Mouse (Mus musculus): ENCODE measurements around the gene Zfp27.

Zfp27 gene

DNA sequence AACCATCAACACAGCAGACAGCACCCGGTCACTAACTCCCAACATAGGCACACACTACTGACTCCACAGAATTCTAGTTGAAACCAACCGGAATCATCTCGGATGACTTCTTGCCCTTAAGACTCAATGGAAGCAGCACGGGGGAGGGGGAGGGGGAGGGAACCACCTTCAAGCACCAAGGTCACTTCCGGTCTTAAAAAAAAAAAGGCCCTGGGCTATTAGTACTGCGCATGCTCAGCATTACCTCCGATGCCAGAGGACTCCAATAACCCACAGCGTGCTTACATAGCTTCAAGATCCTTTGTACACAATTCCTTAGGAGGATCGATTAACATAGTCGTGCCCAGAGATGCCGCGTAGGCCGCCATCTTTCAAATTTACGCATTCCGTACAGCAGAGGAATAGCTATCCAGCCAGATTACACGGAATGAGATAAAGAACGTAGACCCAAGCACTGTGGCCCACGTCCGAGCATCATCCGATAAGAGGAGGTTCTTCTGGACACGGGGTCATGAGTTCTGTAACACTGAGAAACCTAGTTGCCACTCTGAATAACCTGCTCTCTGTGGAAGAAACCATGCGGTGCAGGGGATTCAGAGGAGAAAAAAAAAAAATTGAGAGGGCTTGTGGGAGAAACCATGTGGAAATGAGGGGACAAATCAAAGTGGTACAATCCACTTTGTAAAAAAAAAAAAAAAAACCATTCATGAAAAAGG is at the start of gene Zfp27:
Zfp27 (minus strand) TSS at position 607 of the 716 bp plus-strand sequence.
- peak; percentile 93 for DNase-seq (ENCODE audit: low read depth, low spot score)

DNA sequence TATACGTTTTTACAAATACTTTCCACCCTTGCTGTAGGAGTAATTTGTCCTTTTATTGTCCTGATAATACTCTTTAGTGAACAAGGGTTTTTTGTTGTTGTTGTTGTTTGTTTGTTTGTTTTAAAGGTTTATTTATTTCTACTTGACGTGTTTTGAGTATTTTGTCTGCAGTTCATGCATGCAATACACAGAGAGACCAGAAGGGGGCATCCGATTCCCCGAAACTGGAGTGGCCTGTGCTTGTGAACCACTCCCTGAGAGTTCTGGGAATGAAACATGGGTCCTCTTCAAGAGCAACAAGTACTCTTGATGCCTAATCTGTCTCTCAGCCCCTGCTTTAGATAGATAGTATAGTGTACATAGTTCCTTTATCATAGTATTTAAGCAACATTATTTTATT is 48.4 kb upstream of the Zfp27 start:
- peak; percentile 87 for DNase-seq (ENCODE audit: low read depth, low spot score)

DNA sequence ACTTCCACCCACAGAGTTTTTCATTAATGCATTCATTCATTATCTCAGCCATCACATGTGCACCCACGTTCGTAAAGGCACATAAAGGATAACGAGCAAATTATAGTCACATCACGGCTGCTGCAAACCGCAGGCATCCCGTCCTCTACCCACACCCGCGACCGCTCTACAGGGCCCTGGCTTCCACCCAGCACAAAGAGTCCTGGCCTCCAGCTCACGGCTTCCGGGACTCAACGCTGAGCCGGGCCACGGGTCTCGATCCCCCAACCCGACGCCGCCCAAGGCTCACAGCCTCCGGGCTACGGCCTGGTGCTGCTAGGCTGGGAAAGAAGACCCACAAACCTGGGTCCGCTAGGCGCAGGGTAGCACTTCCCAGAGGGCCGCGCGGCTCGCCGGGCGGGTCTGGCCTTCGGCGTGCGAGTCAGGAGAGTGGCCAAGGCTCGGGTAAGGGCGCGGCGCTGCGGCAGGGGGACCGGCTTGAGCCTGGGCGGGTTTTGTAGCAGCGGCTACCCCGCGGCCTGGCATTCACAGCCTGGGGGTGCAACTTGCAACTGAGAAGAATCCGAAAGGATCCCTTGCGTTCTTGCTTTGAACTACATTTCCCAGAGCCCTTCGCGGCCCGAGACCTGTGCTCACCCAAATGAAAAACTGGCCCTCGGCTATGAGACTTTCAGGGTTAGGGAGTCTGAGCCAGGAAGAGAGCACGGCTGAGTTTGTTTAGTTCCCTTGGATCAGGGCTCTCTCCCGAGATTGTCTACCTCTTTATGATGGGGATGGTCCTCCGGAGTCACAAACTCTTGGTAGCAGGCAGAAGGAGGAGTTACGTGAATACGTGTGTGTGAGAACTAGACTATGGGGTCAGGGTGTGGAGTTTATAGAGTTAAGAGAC is 47.4 kb upstream of the Zfp27 start, which contains the start of gene Zfp74:
Zfp74 (minus strand) TSS at position 577 of the 889 bp plus-strand sequence.
- peak; percentile 95 for DNase-seq (ENCODE audit: low read depth, low spot score)

DNA sequence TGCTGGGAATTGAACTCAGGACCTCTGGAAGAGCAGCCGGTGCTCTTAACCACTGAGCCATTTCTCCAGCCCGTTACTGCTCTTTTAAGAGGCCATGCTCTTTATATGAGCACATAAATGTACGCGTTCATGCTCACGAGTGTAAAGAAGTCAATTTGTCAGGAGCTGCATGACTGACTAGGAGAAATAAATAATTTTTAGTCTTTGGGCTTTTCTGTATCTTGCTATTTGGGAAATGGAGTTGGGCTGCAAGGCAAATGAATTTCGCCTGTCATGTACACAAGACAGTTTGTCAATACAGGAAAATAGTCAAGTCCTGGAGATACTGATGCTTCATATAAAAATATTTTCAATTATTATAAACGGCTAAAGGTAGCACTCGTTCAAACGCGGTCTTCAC is 46.7 kb upstream of the Zfp27 start:
- DNase-seq (ENCODE audit: low read depth, low spot score) = no peak

DNA sequence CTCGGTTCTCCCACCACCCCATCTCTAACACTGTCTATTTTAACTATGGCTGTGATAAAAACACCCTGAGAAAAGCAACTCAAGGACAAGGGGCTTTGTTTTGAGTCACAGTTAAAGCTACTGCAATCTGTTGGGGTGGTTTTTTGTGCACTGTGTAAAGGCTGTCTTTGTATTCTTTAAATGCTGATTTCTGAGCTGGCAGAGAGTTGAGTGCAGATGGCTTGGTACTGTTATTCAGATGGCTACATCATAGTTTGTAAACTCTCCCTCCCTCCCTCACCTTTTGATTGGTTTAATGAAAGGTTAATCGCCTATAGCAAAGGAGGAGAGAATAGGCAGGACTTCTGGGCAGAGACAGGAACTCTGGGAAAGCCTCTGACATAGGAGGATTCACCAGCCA is 37.8 kb upstream of the Zfp27 start:
- DNase-seq (ENCODE audit: low read depth, low spot score) = peak; percentile 92

DNA sequence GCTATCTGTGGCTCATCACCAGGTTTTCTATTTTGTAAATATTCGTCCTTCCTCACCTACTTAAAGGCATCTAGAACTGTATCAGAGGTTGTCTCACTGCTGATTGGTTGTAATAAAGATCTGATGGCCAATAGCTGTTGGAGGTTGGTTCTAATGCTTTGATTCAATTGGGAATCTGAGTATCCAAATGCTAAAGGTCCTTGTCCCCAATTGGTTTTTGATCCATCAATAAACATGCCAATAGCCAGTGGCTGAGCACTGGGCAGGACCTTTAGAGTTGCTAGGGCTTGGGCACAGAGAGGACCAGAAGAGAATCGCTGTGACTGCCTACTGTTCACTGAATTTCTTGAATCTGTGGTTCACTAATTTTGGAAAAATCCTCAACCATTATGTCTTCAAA is 37.3 kb upstream of the Zfp27 start:
- peak; percentile 81 for DNase-seq (ENCODE audit: low read depth, low spot score)

DNA sequence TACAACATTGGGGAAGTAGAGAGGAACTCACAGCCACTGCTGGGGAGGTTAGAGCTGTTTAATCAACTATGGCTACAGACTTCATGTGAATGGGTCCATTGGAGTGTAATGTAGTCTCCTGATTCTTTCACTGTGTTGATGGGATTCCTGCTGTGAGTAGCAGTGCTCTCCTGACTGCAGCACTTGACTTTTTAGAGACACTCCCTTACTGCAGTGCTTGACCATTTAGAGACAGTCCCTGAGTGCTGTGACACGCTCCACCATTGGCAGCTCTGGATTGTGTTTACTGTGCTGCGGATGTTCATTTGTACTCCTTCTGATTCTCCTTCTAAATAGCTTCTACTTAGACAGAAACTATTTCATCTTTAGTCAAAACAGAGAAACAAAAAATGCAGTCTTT is 36.4 kb upstream of the Zfp27 start:
- peak; percentile 86 for DNase-seq (ENCODE audit: low read depth, low spot score)

DNA sequence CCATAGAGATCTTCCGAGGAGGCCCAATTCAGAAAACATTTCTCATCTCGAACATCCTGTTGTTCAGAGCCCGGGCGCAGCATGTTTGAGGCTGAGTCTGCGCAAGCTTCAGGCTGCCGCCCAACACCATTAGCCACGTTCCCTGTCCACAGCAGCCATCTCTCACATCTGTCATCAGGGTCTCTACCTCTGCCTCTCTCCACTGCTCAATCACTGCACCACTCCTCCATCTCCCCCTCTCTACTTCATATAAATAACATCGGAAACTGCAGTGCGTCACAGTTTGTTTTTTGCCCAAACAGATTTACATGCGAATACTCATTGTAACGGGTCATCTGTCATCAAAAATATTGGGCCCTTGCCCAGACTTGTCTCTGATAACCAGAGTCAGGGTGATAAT is 34.7 kb upstream of the Zfp27 start:
- DNase-seq (ENCODE audit: low read depth, low spot score) = no peak

DNA sequence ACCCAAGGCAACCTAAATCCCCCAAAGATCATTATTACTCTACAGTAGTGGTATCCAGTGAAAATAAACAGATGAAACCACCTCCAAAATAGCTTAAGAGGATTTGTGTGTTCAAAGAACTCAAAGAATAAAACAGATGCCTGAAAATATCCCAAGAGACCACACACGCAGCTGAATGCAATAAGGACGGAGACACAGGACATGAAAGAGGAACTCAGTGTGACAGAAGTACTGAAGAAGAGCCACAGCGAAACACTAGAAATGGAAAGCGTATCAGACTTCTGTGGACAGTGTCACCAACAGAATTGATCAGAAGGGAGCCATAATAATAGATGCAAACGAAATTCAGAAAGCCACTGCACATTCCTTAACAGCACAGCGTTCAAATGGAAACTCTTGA is 32.5 kb upstream of the Zfp27 start:
- no peak for DNase-seq (ENCODE audit: low read depth, low spot score)

DNA sequence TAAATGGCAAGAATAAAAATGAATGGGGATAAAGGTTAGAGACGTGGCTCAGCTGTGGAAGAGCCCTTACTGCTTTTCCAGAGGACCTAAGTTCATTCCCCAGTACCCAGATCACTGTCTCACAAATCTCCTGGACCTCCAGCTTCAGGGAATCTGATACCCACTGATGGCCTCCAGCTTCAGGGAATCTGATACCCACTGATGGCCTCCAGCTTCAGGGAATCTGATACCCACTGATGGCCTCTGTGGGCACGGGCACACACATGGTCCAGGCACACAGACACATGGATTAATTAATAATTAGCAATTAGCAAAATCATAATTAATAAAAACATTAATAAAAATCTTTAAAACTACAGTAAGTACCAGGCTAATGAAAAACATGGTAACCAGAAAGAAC is 16.4 kb upstream of the Zfp27 start:
- no peak for DNase-seq (ENCODE audit: low read depth, low spot score)

DNA sequence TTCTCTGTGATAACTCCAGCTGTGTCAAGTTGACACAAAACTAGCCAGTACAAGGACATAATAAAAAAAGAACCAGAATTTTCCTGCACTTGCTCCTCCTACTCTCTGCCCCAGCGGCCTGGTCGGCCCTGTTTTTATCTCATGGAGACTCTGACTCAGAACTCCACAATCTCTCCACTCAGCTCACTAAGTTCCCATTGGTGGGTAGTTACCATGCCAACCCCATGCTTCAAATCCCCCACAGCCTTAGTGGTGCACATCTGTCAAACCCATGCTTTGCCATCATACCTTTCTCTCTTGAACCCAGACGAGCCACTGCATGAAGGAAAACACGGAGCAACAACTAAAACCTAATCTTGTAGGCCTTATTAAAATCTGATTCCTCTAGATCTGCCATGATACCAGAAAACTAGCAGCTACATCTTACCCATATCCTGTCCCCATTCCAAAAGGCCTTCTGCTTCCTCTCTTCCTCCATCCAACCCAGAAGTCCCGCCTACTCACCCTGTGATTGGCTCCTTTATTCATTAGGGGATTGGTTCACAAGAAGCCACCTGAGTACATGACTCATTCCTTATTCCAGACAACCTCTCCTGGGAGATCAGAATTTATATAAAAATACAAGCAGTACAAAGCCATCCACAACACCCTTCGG is 15.2 kb upstream of the Zfp27 start:
- DNase-seq (ENCODE audit: low read depth, low spot score) = no peak

DNA sequence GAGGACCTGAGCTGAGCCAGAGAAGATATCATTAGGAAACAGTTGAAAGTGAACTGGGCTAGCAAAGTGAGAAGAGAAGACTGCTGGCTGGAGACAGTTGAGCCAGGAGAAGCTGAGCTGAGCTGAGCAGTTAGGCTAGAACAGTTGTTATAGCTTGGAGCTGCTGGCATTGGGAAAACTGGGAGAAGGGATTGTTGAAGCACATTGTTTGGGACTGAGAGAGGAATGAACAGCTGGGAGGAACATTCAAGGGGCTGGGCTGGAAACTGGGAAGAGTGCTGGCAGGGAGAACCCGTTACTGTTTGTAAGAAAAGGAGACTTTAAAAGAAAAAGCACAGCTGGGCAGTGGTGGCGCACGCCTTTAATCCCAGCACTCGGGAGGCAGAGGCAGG is 11.7 kb upstream of the Zfp27 start:
- no peak for DNase-seq (ENCODE audit: low read depth, low spot score)

DNA sequence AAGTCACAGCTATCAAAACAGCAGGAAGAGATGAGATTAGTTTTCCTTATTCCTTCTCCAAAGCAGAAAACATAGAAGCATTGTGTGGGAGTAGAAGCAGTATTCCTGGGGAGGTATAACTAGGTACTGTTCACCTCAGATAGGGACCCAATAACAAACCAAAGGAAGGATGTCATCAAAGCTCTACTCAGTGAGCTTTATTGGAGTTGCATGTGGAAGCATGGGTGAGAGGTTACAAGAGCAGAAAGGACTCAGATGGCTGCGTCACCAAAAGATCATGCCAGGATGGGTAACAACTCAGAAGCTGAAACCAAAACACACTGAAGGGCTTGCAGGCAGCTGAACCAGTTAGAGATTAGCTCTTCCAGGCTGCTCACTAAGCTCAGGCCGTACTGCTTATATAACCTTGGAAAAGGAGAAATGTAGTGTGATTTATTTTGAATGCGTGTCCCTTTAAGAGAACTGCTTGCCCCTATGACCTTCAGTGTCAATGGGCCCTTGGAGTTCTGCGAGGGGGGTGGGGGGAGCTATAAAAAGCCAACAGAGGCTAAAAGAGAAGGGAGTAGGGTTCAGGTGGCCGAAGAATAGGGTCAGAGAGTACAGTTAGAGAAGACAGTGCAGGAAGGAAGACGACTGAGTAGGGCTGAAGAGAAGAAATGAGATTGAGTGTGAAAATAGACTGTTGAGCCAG is 11.1 kb upstream of the Zfp27 start:
- DNase-seq (ENCODE audit: low read depth, low spot score) = no peak

DNA sequence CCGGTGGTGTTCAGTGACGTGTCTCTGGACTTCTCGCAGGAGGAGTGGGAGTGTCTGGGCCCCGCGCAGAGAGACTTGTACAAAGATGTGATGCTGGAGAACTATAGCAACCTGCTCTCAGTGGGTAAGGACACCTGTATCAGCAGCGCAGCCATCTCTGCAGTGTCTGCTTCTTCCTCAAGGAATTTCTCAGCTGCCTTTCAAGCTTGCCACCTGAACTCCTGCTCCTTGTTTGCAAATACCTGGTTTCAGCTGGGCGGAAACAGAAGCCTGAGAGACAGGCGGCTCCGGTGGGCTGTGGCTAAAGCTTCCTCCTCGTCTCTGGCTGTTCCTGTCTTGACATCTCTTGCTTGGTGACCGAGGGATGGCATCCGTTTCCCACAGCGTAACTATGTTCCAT is 5.8 kb upstream of the Zfp27 start:
- peak; percentile 28 for DNase-seq (ENCODE audit: low read depth, low spot score)

DNA sequence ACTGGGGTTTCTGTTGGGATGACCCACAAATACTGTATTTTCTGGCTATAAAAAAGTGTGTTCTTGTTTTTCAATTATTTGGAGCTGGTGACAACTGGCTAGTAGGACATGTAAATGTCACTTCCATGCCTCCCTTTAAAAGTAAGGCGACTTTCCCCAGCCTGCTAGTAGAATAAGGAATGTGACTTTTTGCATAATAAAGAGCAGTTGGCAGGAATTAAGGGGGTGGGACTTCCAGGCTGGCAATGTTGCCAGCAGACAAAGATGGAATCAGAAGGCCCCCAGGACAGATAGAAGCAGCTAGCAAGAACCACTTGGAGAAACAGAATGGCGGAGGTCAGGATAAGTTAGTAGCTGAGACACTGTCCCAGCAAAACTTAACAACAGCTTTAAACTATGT is 3.9 kb upstream of the Zfp27 start:
- DNase-seq (ENCODE audit: low read depth, low spot score) = peak; percentile 57

DNA sequence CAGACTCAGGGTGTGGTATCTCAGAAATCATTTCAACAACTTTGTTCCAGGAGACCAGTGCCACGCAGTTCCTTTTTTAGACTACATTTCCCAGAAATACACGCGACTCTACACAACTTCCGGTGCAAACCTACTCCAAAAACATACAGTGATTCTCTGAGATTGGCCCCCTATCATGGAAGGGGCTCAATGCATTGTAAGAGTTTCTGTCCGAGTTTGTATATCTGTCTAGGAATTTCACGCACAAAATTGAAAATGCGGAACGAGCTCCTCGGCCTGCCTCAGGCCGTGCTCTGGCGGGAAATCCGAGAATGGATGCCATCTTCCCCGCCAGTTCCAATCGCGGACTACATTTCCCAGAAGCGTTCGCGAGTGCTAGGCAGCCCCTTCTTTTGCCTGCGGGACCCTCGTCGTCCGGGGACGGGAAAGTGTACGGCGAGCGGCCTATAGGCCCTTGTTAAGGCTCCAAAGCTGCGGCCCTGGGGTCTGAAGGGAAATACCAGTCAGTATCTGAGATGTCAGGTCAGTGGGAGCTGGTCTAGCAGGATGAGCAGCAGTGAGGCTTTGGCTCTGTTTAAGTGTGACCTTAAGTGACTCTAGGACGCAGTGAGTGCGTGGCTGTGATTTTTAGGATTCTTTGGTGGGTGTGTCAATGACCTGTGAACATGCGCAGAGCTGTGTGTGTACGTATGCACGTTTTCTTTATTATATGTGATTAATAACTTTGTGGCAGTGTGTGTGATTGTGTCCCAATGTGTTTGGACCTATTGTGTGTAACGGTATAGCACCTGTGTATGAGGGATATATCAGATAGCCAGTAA is 2.0 kb upstream of the Zfp27 start, which contains the start of gene Zfp383:
Zfp383 (plus strand) TSS at position 94 of the 821 bp plus-strand sequence.
- peak; percentile 91 for DNase-seq (ENCODE audit: low read depth, low spot score)

DNA sequence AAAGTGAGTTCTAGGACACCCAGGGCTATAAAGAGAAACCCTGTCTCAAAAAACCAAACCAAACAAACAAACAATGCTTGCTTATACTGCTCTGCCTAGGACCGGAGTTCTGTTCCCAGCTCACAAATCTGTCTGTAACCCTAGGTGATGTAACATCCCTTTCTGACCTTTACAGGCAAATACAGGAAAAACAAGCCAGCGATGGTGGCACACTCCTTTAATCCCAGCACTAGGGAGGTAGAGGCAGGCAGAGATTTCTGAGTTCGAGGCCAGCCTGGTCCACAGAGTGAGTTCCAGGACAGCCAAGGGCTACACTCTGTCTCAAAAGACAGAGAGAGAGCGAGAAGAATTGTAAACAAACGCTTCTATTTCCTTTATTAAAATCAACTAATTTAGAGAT is 834 bp upstream of the Zfp27 start:
- DNase-seq (ENCODE audit: low read depth, low spot score) = no peak

DNA sequence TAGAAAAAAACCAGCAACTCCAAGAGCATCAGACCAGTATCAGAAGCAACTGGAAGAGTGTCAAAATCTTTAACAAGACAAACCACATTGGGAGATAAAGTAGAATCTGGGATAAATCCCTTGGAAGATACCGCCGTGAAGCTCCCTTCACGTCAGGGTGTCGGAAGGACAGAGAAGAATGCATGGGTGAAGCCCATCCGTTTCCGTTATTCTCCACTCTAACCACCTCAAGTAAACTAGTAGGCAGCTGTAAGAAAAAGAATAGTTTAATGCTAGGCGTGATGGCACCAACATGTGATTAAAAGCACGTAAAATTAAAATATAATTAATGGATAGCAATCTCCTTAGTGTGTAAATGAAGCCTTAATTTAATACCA is 298 bp upstream of the Zfp27 start:
- DNase-seq (ENCODE audit: low read depth, low spot score) = no peak

DNA sequence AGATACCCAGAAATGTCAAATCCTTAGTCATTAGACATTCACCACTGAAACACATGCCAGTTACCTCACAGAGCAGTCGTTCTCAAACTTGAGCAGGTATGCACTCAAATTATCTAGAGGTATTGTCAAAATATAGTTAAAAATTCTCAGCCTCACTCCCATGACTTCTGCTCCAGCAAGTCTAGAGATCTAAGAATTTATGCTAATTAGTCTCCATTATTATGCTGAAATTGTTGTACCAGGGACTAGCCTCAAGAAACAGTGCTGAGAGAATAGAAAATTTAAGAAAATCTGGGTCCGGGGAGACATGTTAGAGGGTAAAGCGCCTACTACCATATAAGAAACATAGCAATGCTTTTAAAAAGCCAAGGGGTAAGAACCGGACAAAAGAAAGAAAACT is 2.3 kb downstream of the Zfp27 start:
- no peak for DNase-seq (ENCODE audit: low read depth, low spot score)

DNA sequence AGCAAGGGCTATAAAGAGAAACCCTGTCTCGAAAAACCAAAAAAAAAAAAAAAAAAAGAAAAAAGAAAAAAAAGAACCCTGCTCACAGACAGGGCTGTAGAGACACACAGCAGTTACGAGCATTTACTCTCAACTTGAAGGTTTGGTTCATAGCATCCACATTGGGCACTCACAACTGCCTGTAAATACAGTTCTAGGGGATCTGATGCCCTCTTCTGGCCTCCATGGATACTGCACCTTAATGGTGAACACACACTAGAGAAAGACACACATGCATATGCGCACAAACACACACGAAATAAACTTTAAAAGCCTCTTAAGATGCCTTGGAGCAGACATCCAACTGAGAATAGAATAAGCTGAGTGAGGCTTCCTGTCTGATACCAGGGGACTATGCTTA is 8.0 kb downstream of the Zfp27 start:
- DNase-seq (ENCODE audit: low read depth, low spot score) = peak; percentile 56

DNA sequence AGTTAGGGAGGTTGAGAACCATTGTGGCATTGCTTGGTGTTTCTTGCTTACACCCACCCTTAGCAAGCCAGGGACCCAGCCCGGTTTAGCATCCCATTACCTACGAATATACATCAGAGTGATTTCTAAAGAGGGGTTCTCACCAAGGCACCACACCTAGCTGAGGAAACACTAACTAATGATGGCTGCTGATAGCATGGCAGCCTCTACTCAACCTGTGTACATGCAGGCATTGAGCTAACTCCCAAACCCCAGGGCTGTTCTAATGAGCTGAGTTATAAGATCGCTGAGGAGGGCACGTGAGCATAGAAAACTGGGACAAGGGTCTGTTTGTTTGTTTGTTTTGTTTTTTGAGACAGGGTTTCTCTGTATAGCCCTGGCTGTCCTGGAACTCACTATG is 13.6 kb downstream of the Zfp27 start:
- no peak for DNase-seq (ENCODE audit: low read depth, low spot score)

Measured in ZHBTc4 (cell line).